Mouse (Mus musculus): ENCODE results near the gene Iba57. TPM values are rescaled to one million over a fixed set of nuclear protein-coding genes. Genes with fewer than 3 reads are reported as not detected.

Iba57 gene
- total RNA-seq, 2 experiments from 2014 or later = 14.6 to 16.8 TPM

DNA sequence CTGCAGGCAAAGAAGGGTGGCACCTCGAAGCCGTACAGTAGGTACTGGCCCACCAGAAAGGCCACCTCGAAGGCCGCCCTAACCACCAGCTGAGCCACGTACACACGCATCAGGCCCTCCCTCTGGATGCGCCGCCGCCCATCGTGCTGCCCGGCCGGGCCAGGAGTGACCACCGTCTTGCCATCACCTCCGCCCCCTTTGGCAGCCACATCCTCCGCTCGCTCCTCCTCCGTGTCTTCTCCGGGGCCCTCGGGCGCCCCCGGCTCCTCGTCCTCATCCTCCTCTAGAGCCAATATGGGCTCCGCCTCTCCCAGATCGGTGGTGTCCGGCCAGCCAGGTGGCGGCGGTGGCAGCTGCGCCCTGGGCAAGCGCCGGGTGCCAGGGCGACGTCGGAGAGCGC lies 13.4 kb upstream of the Iba57 start:
- no peak for DNase-seq
- intact Hi-C loops (cut with DNase I) = no loop called here

DNA sequence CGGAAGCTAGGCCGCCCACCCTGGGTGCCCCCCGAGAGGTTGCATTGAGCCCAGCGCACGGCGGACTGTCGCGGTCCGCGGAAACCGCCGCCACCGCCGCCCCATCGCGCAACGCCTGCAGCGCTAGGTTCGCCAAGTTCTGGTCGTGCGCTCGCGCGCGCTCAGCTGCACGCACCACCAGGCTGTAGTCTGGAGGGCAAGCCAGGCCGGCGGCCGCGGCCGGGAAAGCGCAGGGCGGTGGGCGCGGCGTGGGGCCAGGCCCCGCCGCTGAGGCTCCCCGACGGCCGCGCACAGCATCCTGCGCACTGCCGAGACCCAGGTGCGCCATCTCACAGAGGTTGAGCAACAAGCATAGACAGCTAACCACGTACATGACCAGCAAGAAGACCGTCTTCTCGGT lies 12.9 kb upstream of the Iba57 start:
- intact Hi-C loops (cut with DNase I) = no loop called here
- DNase-seq = no peak

DNA sequence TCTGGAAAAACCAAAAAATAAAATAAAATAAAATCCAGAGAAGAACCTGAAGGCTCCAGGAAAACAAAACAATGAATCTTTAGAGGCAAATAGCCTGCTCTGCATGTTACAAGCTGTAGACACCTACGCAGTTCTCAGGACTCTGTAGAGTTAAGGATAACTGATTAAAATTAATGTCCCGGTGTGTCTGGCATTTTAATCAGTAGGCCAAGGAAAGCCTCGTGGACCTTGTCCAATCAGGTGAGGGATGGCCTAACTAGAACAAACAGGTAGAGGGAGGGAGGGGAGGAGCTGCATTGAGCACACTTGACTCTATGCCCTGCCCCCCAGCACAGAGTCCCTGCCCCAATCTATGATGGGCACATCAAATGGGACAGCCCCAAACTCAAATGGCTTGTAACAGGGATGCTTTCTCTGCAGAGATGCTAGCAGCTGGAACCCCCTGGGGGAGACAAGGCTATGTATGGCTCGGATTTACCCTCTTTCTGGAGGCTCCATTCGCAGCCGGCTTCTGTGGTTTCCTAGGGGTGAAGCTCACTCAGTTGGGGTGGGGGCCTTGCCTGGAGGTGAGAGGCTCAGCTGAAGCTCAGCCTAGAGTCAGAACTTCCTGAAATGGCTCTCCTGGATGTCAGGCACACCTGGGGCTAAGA lies 10.8 kb upstream of the Iba57 start:
- no peak for DNase-seq
- intact Hi-C loops (cut with DNase I) = no loop called here

DNA sequence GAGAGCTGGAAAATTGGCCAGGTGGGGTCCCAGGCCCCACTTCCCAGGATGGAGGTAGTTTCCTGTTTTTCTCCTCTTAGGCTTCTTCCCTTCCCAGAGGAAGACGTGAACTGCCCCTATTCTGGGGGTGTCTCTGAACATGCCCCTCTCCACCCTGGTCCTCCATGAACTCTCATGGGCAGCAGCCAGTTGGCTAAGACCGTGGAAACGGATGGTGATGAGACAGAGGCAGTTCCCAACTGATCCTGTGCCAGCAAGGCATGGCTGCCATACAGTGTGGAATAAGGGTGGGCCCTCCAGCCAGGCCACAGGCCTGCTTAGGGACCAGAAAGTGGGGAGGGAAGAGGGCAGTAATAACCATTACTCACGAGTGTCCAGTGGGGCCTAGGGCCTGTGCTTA lies 7.0 kb upstream of the Iba57 start:
- no peak for DNase-seq
- intact Hi-C loops (cut with DNase I) = no loop called here

DNA sequence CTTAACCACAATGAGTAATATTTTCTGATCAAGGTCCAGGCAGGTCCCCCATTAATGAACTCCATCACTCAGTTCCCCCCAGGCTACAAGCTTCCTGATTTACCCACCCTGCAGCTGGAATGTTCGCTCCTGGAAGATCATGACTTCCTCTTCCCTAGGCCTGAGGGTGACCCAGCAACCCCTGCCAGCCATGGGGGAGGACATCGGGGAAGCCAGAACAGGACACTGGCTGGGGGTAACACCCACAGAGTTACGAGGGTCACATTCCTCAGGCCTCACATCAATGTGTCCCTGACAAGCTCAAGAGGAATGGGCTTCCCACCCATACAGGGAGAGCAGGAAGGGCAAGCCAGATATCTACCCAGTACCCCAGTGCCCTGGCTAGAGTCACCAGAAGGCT lies 6.3 kb upstream of the Iba57 start:
- no peak for DNase-seq
- intact Hi-C loops (cut with DNase I) = loop anchor here (10.0 kb wide), 1 partner anchor 785 kb away; no protein-coding TSS in a partner anchor

DNA sequence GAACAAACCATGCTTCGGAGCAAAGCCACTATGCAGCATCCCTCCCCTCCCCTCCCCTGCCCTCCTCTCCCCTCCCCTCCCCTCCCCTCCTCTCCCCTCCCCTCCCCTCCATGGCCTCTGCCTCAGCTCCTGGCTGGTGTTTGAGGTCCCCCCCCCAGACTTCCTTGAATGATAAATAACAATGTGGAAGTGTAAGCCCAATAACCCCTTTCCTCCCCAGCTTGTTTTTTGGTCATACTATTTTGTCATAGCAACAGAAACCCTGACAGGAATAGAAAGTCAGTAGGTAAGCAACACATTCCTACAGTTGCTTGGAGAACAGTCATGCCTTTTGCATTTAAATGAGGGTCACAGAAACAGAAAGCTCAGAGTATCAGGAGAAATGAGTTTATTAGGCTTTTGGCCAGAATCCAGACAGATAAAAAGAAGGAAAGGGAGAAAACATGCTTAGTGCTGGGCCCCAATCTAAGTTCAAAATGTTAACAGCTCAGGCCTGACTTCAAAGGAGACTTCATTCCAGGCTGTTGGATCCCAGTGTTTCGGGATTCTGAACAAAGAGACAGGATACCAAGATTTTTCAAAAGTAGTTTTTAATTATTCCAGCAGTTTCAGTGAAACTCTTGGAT lies 2.2 kb upstream of the Iba57 start:
- intact Hi-C loops (cut with DNase I) = loop anchor here (10.0 kb wide), 1 partner anchor 789 kb away; no protein-coding TSS in a partner anchor
- no peak for DNase-seq

DNA sequence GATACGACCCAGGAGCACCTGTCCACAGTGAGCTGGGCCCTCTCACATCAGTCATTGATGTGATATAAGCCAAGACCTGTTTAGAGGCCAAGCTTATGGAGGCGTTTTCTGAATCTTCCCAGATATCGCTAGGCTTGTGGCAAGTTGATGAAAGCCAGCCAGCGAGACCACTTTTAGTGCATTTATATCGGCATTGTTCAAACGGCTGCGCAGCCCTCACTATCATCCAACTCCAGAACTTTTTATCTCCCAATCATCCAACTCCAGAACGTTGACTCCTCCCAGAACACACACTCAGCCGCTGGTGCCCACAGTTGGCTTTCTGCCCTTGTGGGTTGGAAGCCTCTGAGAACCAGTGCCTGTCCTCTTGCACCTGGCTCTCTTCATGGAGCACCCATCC lies 845 bp upstream of the Iba57 start:
- intact Hi-C loops (cut with DNase I) = loop anchor here (5.0 to 10.0 kb wide), 2 partner anchors 38 to 790 kb away; partner anchors contain the start of gene Mrpl55
- no peak for DNase-seq

DNA sequence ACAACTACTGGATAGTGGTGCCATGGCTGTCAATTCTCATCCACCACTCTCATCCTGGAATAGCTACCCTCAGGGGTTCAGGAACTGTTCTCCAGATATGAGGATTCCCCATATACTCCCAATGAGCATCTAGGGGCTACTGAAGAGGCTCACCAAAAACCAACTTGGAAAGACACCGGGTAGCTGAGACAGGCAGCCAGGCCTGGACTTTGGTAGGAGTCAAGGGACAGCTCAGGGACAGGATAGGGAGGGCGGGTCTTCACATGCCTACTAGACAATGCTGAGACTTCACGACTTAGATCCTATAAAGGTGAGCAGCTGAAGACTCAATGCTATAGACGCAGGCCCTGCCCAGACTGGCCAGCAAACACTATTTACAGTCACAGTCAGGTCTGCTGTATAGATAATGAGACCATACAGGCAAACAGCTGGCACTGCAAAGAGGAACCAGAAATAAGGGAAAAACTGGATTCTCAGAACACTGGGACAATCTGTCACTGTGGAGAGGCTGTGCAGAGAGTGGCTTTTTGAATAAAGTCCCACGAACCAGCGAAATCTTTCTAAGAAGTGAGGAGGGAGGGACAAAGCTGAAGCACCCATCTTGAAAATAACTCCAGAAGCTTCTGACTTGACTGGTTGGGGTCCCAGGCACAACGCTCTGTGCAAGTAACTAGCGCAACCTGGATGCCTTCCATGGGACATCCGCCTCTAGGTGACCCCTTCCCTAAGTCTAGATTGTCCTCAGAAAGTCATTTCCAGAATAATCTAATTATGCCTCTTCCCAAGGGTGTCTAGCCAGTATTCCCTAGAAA lies 890 bp downstream of the Iba57 start:
- no peak for DNase-seq
- intact Hi-C loops (cut with DNase I) = loop anchor here (5.0 to 10.0 kb wide), 2 partner anchors 40 to 792 kb away; partner anchors contain the start of gene Mrpl55

DNA sequence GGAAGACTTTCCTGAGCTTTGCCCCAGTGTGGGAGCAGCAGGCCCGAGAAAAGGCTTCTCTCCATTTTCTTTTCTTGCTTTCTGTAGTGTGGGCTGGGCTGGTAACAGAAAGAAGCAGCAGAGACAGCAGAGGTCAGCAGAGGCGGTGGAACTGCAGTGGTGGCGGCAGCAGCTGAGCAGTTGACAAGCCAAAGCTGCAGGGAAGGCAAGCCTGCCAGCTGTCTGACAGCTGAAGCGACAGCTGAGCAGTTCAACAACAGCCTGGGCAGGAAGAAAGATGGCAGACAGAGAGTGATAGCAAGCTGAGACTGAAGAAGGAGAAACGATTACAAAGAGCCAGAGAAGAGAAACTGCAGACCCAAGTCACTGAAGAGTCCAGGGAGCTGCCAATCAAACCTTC lies 2.1 kb downstream of the Iba57 start:
- intact Hi-C loops (cut with DNase I) = loop anchor here (1.0 to 10.0 kb wide), 3 partner anchors 22 to 793 kb away; partner anchors contain the start of genes Gjc2 and Mrpl55
- DNase-seq = peak; percentile 76 to 81

DNA sequence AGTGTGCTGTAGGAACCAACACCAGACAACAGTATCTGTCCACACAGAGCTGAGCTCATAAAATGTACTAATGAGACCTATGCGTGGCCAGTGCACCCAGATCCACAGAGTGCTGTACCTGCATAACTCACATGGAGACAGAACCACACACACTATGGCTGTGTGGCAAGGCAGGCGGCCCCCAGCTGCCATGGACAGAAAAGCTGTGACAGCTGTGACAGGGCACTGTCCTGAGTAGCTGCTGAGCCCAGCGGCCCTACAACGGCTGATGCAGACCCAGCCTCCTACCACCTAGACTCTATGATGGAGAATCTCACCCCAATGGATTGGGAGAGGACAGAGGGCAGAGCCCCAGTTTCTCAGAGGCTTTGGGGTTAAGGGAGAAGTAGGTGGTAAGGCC lies 4.0 kb downstream of the Iba57 start:
- no peak for DNase-seq

DNA sequence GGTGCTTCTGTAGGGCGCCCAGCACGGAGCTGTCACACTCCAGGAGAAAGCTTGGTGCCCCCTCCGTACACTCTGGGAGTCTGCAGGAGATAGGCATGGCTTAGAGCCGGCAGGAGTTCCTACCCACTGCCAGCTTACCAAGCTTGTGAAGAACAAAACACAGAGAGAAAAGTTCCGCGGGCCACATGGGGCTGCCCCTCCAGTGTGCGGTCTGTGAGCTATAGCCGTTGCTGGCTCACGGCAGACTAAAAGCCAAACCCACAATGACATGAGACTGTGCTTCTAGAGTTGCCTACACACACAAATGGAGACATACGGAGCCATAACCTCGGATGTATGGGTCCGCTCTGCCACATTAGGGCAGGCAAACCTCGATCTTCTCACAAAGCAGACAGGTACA lies 4.4 kb downstream of the Iba57 start:
- no peak for DNase-seq
- intact Hi-C loops (cut with DNase I) = no loop called here

More for the DNA sequence above, 4.0 kb downstream of the Iba57 start:
- intact Hi-C loops (cut with DNase I) = no loop called here

DNA sequence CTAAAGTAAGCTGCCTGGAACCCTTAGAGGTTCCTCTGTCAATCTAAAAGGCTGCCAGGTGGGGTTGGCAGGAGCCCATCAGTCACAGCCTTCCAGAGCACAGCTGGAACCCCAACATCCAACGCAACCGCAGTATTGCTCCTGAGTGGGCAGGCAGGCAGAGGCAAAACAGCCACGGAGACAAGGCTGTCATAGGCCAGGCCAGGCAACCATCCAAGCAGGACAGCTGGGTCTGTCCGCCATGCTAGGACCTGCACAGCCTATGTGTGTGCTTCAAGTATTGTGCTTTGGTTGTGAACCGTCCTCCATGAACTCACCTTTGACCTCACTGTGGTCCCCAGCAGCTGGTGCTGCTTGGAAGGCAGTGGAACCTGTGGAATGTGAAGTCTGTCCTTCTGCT lies 7.6 kb downstream of the Iba57 start:
- intact Hi-C loops (cut with DNase I) = no loop called here

DNA sequence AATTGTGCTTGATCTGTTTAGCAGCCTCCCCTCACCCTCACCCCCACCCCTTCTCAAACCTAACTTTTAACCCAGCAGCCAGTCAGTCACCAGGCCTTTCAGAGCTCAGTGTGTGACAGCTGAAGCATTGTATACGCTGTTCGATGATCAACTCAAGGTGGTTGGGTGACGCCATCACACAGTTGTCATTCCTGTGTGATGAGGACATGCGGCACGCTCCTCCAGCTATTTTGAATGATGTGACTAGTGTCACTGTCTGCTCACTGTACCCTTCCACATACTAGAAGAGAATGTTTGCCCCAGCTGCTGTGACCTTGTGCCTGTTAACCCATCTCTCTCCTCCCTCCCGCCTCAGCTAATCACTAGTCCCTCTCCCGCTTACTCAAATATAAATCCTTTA lies 9.3 kb downstream of the Iba57 start:
- intact Hi-C loops (cut with DNase I) = no loop called here
- DNase-seq = peak in 1 of 2 experiments; percentile 40

More for the DNA sequence above, 7.6 kb downstream of the Iba57 start:
- DNase-seq = no peak

DNA sequence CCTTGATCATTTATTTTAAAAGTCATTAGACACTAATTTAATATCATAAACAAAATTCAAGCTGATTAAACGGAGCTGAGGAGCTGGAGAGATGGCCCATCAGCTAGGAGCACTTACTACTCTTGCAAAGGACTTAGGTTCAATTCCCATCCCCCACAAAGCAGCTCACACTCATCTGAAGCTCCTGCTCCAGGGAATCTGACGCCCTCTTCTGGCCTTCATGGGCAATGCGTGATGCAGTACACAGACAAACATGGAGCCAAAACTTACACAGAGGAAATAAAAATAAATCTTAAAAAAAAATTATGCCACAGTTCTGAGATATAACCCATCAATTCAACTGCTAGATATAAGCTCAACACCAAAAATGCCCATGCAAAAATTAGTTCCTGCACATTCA lies 11.8 kb downstream of the Iba57 start:
- intact Hi-C loops (cut with DNase I) = no loop called here
- DNase-seq = no peak

DNA sequence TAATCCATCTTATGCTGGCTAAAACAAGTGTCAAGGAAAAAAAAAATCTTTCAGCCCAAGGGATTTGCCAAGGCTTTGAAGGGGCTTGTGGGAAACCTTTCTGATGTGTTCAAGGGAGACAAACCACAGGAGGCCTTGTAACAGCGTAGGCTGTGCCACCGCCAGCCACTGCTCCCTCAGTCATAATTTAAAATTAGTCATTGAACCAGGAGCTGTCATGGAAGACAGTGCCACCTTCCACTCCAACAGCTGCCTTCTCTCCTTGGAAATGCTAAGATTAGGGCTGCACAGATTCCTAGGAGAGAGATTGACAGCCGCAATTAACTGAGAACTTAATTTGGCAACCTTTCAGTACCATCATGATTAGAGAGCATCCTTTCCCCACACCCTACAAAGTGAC lies 14.2 kb downstream of the Iba57 start:
- intact Hi-C loops (cut with DNase I) = no loop called here
- no peak for DNase-seq

DNA sequence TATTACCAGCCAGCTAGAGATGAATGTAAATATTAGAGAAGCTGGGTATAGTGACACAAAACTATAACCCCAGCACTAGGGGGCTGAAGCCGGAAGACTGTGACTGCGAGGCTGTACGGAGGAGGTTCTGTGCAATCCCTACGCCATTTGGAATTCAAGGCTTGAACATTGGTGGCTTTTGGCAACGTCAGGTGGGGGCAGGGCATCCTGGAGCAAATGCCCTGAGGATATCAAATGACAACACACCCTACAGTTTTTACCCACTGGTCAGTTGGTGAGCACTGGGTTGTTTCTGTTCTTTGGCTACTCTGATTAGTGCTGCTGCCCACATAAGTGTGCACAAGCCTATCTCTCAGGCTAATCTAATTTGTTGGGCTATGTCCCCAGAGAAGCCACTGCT lies 20.6 kb downstream of the Iba57 start:
- intact Hi-C loops (cut with DNase I) = no loop called here
- DNase-seq = no peak

DNA sequence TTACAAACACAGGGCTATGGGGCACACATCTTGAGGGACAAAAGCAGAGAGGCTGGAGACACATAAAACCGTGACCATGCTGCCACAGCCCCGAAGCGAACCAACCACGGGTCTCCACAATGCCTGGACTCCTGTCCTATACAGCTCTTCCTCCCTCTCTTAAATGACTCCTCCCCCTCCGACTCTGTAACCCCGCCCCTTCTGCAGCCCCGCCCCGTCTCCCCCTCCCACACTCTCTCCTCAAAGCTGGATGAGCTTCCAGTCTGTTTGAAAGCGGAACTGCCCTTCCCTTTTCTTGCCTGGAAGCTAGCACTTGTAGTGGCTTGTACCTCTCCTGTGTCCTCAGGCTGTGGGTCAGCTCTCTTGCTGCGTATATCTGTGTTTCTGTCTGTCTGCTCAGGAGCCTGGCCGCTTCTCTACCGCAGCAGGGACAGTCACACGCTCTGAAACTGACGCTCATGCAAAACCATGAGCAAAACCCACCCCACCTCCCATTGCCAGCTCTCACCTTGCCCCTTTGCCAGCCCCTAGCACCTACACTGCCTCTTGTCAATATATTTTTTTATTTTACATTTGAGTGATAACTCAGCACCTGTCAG lies 21.7 kb downstream of the Iba57 start:
- intact Hi-C loops (cut with DNase I) = no loop called here
- no peak for DNase-seq

DNA sequence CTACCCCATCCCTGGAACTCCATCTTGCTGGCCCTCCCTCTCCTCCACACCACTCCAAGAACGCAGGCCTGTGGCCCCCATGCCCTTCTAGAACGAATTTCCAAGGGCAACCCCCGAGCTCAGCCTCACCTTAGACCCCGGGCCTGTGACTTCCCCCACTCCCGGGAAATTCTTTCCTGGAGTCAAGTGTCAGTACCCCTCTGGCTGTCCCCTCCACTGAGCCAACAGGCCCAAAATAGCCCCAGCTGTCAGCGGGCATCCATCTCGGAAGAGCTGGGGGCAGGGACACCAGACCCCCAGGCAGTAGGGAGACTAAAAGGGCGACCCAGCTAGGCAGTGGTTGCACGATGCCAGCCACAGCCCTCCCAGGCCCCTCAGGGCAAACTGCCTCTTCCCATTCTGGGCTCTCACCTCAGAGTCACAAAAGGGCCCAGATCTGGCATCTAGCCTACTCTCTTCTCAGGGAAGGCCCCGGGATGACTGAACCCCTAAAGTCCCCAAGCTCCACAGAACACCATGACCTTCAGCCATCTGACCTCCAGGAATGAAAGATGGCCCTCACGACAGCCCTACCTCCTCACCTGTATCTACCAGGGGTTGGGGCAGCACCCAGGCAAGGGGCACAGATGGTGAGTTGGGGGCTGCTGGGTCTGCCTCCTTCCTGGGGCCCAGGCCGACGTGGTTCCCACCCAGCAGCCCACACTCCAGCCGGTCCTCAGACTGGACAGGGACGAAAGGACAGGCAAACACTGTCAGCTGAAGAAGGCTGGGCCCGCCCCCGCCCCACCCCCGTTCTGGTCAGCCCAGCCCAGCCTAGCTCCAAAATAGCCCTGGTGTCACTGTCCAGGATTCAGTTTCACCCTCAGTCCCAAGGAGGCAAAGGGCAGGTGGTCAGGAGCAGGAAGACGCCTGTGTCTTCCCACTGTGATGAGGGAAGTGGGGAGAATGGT lies 24.7 kb downstream of the Iba57 start:
- DNase-seq = peak; percentile 66 to 71
- intact Hi-C loops (cut with DNase I) = no loop called here

DNA sequence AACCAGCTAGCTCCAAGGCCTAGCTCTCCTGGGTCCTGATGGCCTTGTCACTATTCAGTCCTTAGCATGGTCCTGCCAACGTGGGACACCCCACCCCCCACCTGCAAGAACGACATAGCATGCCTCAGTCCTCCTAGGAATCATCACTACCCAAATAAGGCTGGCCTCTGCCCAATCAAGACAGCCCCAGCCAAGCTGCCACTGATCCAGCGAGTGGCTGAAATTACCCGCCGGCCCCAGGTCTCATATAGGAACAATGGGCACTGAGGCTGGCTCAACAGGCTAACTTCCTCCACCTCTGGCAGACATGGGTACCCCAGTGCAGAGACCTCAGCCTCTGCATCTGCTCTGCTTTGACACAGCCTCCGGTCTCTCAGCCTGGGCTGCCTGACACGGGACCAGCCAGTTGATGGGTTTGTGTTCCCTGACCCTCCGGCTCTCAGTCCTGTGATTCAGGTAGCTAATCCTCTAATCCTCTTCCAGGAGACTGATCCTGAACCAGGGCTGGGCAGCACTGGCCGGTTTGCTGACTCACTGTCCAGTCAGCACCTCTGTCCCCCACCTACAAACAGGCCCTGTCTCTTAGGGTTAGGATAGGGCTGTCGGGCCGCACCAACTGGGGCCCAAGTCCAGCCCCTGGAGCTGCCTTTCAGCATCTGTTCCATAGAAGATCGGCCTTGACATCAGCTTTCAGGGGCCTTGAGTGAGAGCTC lies 26.4 kb downstream of the Iba57 start:
- peak in 1 of 2 experiments; percentile 43 for DNase-seq
- intact Hi-C loops (cut with DNase I) = no loop called here

Data from heart, postnatal 10 days (tissue).